Mouse (Mus musculus): ENCODE results near the gene Trim58.

The Trim58 gene

DNA sequence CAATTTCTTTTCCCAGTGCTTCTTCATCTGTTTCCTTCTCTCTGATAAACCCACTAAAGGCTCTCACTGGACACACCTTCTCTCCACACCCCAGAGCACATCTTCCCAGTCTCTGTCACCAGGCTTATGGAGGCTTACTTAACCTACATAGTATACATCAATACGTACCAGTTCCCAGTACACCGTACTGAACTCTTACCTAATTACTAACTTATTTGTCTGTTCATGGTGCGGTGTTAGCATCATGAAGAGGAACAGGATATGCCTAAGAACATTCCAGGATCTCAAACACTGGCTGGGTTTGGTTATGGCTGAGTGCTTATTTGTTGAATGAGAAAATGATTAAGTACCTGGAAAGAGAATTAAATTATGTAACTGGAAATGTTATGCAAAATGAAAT is 14.9 kb downstream of the Trim58 start:
- no peak for DNase-seq

DNA sequence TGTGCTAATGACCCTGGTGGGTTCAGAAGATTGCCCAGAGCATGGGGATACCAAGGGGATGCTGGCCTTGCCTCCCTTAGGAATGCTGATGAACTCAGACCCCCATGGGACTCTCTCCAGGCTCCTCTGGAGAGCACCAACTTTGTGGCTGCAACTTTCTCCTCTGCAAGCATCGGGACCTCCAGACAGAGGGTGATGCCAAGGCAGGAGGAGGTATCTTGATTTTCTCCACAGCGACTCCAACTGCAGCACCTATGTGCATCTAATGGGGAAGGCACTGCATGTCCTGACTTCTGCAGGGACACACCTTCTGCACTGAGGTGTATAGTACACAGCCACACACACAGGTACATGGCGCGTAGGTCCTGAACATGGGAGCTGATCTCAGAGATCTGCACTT is 18.3 kb downstream of the Trim58 start, which contains the start of gene Olfr322:
Gene Olfr322, plus strand, starts transcription at position 187 of the 400 bp plus-strand sequence.
- DNase-seq, result no peak

DNA sequence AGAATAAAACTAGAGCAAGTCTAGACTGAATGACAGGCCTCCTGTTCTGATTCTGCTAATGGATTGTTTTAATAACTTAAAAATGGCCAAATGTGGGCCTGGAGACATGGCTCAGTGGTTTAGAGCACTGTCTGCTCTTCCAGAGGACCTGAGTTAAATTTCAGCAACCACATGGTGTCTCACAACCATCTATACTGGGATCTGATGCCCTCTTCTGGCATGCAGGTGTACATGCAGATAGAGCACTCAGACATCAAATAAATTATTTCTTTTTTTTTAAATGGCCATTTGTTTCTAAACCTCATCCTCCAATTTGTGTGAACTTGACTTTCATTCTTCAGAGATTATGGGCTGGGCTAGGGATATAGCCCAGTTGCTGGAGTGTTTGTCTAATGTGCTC is 29.0 kb downstream of the Trim58 start:
- DNase-seq, result no peak

DNA sequence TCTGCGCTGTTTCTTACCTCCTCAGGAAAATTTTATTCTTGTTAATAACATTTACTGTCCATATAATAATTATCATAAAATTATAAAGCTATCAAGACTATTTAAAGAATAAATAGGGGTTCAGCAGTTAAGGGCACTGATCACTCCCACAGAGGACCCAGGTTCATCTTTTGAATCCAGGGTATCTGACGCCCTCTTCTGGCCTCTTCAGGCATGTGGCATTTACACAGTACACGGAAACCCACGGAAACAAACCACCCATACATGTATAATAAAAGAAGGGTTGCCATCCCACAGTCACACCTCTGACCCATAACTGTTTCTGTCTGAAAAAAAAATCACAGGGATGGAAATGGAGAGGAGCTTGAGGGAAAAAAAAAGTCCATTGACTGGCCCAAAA is 31.6 kb downstream of the Trim58 start:
- no peak for DNase-seq

DNA sequence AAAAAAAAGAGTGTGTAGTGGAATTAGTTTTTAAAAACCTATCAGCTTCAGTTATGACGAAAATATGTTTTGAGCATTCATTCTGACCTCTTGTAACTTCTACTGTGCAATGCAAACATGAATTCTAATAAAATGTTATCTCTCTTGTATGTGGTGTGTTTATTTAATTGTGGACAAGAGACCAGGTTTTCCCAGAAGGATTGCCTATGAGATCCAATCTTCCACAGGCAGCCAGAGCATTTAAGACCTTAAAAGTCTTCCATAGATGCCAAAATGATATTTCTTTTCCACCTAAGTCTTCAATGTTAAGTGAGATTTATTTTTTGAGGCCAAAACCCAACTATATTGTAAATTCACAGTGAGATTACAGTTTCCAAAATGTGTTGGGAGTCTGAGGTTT is 40.5 kb downstream of the Trim58 start, which contains the start of gene Olfr320:
Gene Olfr320, plus strand, starts transcription at position 301 of the 400 bp plus-strand sequence.
- no peak for DNase-seq

DNA sequence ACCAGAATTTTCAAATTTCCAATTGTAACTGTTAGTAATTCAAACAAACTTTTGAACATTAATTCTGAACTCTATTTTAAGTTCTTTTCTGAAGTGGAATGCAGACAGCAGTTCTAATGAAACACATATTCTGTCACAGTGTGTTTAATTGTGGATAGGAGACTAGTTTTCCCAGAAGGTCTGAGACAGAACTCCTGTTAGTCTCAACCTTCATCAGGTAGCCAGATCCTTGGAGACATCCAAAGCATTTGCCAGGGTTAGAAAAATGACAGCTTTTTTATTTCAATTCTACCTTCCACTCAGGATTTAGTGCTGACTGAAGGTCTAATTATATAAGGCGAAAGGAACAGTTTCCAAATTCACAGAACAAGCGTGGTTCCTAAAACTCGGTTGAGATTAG is 58.6 kb downstream of the Trim58 start, which contains the start of gene Olfr319:
Gene Olfr319, plus strand, starts transcription at position 301 of the 400 bp plus-strand sequence.
- DNase-seq, result no peak
